In genomic region chr2:119388266-119388665, GRCm38 (mm10) we compare ENCODE assay signal across 13 mouse cellular contexts. TPM values are rescaled to one million over a fixed set of nuclear protein-coding genes. Genes with fewer than 3 reads are reported as not detected.
"Had no signal": no experiment of that assay in that cellular context is flagged by ENCODE, and none has a peak within 500 bp of the region (broad histone marks: within the 10 kb centered on the region; RNA-seq: fewer than 3 reads in every experiment).

No protein-coding gene starts in this region.

- ATAC-seq: liver, embryonic 12.5 days had no signal

- DNase-seq: kidney, postnatal 25 days; layer of hippocampus, adult 9-11 months; layer of hippocampus, postnatal 36 days; lung, embryonic 14.5 days; lung, postnatal 14 days; right cerebral cortex, adult 18-20 months; spleen, adult 18-20 months; thymus, postnatal 36 days had no signal

- H3K4me3 ChIP-seq: limb, embryonic 15.5 days; liver, embryonic 12.5 days; midbrain, embryonic 12.5 days; stomach, embryonic 15.5 days had no signal

- H3K4me2 ChIP-seq: limb, embryonic 15.5 days; liver, embryonic 12.5 days; lung, embryonic 14.5 days; midbrain, embryonic 12.5 days; stomach, embryonic 15.5 days had no signal

- H3K9me3 ChIP-seq: limb, embryonic 15.5 days; liver, embryonic 12.5 days; midbrain, embryonic 12.5 days; stomach, embryonic 15.5 days had no signal

- H3K27me3 ChIP-seq: limb, embryonic 15.5 days; liver, embryonic 12.5 days; midbrain, embryonic 12.5 days; stomach, embryonic 15.5 days had no signal

- H3K4me1 ChIP-seq: limb, embryonic 15.5 days; liver, embryonic 12.5 days; midbrain, embryonic 12.5 days; stomach, embryonic 15.5 days had no signal

- H3K27ac ChIP-seq: limb, embryonic 15.5 days; liver, embryonic 12.5 days; midbrain, embryonic 12.5 days; stomach, embryonic 15.5 days had no signal

- H3K9ac ChIP-seq: limb, embryonic 15.5 days; liver, embryonic 12.5 days; lung, embryonic 14.5 days; midbrain, embryonic 12.5 days; stomach, embryonic 15.5 days had no signal

RNA-seq across cellular contexts. Expression of gene Chac1, which starts 37.2 kb away (rescaled TPM):
- total RNA-seq: megakaryocyte-erythroid progenitor cell, adult 5-6 weeks had no signal
